Mouse (Mus musculus) ES-Bruce4 (cell line): ENCODE data around the gene Gm21976.

Source experiments
- CTCF ChIP-seq: IDR thresholded peaks from one replicate; pipeline ENCODE4 v1.8.1; 2011; ENCODE audit warnings: low read depth, low read length
- EP300 ChIP-seq: IDR thresholded peaks from 2 replicates; pipeline ENCODE4 v1.6.1; 2011; ENCODE audit warnings: low read depth, low read length; ENCODE audit not compliant: insufficient read depth
- POLR2A ChIP-seq: IDR thresholded peaks from one replicate; pipeline ENCODE4 v1.8.1; 2011; ENCODE audit warnings: low read length; ENCODE audit not compliant: insufficient read depth

DNA sequence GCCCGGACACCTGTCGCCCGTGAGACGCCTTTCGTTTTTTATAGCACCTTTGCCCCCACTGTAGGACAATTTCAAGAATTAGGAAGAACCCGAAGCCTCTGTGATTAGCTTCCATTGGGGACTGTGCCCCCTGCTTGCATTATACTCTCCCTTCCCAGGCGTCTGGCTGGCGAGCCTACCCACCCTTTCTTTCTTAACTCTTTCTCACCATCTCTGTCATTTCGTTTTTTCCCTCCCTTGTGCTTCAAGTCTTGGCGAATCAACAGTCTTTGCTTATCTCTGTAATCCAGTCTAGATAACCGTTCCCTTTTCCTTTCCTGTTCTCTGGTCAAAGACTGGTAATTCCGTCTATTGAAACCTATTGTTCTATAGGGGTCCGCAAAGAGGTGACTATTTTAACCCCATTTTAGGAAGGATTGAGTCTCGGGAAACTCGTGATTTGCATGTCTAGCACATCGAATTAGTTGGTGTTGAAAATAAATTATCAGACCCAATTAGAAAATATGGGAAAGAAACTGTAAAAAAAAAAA lies 16.2 kb upstream of the Gm21976 start:
- TF ChIP-seq CTCF (no peak), EP300 (no peak), POLR2A (no peak)
